Mouse (Mus musculus) frontal cortex, postnatal 10 days (tissue): ENCODE results near the gene Fbxw5.

Experiments
- DNase-seq, 2 experiments: peaks; one replicate each; pipeline ENCODE4 v3.0.0; 2022; ENCODE audit warnings: low spot score in 2 of 2, mixed read lengths in 1 of 2

Gene Fbxw5

DNA sequence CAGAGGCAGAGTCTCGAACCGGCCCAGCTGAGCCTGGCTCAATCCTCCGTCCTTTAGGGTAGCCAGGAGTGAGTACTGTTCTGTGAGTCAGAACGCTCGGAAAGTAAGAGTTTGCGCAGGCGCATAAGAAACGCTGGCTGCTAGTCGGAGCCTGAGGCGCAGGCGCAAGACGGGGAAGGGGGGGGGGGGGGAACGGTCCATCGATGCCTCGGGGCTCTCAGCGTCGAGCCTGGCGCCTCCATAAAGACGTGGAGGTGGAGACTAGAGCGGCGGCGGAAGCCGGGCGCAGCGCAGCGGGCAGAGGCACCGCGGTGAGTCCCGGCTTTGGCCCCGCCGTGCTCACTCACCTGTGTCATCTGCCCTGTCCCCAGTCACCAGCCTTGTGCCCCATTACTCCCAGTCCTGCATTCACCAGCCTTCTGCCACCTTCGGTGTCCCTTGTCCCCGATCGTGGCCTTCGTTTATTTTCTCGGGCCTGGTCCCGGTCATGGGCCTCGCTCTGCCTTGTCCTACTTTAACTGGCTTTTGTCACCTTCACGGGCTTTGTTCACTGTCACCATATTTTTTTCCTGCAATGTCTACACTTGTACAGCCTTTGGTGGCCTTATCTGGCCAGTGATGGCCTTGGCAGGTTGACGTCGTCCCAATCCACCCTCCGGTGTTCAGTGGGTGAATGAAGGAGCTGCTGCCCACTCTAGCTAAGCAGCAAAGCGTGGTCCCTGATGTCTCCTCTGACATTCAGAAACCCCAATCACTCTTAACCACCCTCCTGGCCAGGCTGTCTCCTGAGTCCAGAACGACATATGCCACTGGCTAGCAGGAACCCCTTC, at the start of gene Fbxw5:
Gene Fbxw5 (plus strand): TSS at position 175 of the 830 bp plus-strand sequence.
- peak; percentile 67 to 77 for DNase-seq

DNA sequence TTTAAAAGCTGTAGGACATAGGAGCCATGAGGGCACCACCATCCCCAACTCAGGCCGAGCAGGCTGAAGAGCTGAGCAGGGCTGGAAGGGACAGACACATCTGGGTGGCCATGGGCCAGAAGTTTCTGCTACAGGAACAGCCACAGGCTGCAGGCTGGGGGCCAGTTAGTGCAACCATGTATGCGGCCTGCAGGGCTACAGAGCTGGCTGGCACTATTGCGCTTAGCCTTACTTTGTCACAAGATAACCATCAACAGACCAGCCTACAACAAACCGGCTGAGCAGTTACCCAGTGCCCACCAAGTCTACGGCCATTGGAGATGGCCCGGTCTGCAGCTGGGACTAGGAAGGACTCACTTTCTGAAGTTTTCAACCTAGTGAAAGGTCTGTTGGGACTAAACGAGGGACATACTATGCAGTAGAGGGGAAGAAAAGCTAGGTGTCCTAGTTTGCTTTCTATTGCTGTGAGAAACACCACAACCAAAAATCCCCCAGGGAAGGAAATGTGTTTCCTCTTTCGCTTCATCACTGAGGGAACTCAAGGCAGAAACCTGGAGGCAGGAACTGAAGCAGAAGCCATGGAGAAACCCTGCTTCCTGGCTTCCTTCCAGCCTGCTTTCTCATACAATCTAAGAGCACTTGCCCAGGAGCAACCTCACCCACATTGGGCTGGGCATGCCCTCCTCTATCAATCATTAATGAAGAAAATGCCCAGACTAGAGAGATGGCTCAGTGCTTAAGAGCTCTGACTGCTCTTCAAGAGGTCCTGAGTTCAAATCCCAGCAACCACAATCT, 49.5 kb upstream of the Fbxw5 start:
- DNase-seq, result no peak

DNA sequence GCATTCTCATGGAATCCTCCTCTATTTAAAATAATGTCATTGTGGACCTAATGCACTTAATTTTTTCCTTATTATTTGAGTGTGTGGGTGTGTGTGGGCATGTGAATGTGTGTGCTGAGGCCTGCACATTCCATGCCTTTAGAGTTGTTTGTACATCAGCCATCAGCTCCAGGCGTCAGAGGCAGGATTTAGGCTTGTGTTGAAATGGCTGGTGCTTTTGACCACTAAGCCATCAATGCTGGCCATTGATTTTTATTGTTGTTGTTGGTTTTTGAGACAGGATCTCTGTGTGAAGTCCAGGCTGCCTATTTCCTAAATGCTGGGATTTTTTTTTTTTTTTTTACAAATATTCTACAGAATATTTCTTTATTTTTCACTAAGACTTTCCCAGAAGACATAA, 47.6 kb upstream of the Fbxw5 start:
- no peak for DNase-seq

DNA sequence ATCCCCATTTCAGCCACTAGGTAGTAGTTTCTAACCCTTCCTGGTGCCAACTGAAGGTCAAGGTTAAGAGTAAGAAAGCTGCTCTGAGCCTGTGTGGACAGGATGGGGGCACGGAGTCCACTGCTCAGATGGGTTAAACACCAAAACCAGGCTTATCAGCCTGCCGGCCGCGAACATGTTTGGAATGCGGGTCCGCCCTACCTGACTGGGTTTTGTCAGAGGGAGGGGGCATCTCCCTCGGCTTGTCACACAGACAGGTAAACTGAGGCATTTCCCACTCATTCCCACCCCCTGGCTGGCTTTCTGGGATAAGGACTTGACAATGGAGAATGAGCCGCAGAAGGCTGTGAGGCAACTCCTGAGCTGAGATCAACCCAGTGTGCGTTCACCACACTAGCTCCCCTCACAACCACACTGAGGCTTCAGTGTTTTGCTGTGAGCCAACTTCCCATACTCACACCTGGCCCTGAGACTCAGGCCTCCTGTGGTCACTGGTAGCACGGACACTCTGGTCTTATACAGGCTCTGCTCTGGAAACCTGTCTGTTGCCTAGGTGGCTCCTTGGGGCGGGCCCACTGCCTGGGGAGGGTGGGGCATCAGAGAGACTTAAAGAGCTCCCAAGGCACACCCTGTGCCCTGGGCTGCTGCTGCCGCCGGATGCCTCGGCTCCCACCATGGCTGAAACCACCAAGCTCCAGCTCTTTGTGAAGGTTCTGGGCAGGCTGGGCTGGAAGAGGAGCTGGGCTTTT, 44.2 kb upstream of the Fbxw5 start, which contains the start of gene Clic3:
Gene Clic3 (plus strand): TSS at position 634 of the 749 bp plus-strand sequence.
- no peak for DNase-seq

GRCm38 (mm10) chr2:25457022-25457896, 43.3 kb upstream of the Fbxw5 start:
- DNase-seq, result no peak

GRCm38 (mm10) chr2:25458911-25459310, 41.6 kb upstream of the Fbxw5 start:
- DNase-seq, result no peak

GRCm38 (mm10) chr2:25460135-25460534, 40.4 kb upstream of the Fbxw5 start:
- DNase-seq, result peak; percentile 46 to 48

DNA sequence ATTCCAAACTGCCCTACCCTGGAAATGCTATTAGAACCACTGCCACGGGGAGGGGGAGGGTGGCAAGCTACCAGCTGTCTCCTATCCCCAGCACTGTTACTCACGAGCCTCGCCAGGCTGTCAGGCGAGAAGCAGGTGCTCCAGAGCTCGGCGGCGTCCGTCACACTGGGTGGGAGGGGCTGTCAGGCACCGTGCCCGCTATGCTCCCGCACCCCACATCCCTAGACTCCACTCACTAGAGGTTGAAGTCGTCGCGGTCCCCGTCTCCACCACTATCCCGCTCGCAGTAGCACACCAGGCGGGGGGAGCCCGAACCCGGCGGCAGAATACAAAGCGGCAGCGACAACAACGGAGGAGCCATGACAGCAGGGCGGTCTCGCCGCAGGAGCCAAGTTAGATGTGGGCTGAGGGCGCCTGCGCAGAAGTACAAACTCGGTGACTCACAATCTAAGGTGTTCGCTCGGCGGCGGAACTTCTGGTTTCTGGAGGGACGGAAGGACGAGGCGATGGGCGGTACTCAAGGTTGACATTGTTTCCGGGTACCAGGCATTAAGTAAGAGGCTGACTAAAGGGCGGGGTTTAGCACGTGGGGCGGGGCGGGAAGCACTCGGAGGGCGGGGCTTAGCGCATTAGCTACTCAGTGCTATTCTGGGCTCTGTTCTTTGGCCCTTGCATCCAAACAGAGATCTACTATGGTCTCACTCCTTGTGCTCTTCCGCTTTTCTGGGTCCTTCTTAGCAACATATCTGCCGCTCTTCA, 39.8 kb upstream of the Fbxw5 start, which contains the start of gene Paxx:
Gene Paxx (minus strand): TSS at position 544 of the 759 bp plus-strand sequence.
- DNase-seq, result peak; percentile 89 to 90

- no peak for DNase-seq
These were observed 39.1 kb upstream of the Fbxw5 start for GRCm38 (mm10) chr2:25461407-25461806.

DNA sequence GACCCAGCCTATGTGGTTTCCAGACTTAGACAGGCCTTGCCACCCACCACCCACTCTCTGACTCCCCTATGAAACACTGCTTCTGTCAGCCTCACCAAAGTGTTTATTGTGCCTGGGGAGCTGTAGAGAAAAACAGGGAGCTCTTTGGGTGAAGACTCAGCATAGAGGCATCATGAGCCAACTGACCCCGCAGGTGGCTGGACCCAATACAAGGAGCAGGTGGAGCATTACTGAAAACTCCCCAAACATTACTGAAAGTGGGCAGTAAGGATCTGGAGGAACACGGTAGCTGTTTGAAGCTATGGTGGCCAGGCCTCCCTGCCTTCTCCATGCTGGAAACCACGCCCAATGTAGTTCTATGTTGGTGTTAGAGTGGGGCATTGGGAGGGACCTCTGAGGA, 36.9 kb upstream of the Fbxw5 start:
- no peak for DNase-seq

GRCm38 (mm10) chr2:25465256-25465655, 35.3 kb upstream of the Fbxw5 start:
- DNase-seq, result no peak

DNA sequence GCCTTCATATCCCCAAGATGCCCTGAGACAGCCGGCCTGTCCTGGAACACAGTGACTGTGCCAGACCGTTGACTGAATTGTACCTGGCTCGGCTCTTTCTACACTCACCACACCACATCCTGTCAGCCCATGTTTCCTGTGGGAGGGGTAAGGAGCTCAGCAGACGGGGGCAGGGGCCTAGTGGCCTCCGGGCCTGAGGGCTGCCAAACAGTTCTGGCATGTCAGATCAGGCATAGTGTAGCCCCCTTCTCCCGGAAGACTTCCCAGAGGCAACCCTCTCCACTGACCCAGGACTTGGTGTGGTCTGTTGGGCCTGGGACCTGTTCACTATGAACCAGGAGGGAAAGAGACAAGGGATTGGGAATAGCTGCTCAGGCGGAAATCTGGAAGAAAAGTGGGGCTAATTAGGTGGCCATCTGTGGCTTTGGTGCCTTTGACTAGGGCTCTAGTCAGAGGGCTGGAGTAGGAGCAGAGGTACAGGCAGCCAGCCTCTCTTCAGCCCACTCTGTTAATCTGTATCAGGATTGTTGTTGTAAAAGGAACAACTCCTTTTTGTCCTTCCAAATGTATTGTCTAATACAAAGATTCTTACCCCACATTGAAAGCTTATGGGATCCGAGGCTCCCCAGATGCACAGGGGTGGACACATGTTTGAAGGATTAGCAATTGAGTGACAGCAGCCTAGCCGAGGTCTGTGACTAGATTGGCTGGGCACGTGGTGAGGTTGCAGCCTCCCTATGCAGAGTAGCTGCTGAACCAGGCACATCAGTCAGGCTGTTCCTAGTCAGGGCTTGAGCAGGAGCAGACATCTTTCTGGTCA, 34.5 kb upstream of the Fbxw5 start:
- DNase-seq, result no peak

- DNase-seq, result no peak
These were observed 32.8 kb upstream of the Fbxw5 start for GRCm38 (mm10) chr2:25467606-25468303.

DNA sequence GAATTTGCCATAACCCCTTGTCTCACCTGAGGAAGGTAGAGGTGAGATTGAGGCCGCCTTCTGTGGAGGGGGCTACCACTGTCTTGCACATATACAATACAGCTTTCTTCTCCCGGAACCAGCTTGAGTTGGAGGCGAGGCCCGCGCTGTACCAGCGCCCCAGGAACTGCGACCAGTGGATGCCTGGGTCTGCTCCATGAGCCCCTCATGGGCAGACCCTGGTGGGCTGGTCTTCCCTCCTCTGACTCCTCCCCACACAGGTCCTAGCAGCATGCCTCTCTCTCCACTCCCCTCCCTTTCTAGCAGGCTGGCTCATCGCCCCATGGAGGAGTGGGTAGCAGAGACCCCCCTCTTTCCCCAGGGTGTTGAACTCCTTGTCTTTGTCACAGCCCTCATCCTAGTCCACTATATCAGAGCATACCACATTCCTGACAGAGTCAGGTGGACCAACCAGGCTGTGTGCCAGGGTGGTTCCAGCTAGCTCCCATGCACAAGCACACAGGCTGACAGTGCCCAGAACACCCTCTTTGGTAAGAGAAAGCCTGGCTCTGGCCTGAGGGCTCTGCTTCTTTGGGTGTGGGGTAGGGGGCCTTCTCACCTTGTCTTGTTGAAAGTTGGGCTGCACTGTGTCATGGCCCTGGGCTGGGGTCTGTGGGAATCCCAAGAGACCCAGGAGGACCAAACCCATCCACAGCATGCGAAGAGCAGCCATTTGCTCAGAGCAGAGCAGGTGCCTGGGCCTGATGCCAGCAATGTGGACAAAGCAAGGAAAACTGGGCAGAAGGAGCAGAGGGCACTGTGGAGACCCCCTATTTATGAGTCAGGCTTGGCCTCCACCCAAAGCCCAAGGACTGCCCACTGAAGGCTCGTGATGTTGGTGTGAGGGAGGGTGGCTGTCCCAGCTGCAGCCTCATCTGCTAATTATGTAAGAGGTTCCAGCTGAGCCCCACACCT, 31.3 kb upstream of the Fbxw5 start:
- DNase-seq, result no peak

- DNase-seq, result no peak
These were observed 30.6 kb upstream of the Fbxw5 start, which contains the start of gene Ptgds for GRCm38 (mm10) chr2:25469969-25470368. TSS of gene Ptgds (minus strand) at chr2:25470046.

- DNase-seq, result no peak
These were observed 28.0 kb upstream of the Fbxw5 start for GRCm38 (mm10) chr2:25472550-25472949.

DNA sequence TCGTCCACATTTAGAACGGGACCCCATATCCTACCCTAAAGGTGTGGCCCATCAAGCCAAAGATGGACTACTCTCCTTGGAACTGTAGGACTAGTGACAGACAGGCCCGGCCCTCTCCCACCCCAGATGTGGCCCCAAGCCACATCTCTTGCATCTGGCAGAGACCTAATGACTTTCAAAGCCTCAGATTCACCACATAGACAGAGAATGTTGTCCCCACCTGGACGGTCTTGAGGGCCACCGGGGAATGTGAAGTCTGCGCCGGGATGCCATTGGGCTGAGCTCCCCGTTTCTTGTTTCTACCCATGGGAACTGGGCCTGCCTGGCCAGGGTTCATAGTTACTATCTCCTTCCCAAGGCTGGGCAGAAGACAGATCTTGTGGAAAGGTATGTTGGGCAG, 23.0 kb upstream of the Fbxw5 start:
- no peak for DNase-seq
